Mouse (Mus musculus) heart, postnatal 0 days (tissue): Measurements from ENCODE around the gene Gpr155. TPM values are rescaled to one million over a fixed set of nuclear protein-coding genes. Genes with fewer than 3 reads are reported as not detected.

Experiments used
- ATAC-seq: fragments of 200-750 bp; cut with Nextera tagmentation; 2 replicates; pipeline ENCODE4 v1.8.0; 2017; ENCODE audit warnings: low read depth, moderate number of reproducible peaks, moderate library complexity; ENCODE audit not compliant: insufficient read depth
- DNase-seq: peaks from one replicate; pipeline ENCODE4 v3.0.0-alpha.2; 2016; ENCODE audit warnings: low spot score
- H3K27ac ChIP-seq: fragments of 300-500 bp; sonication (generic); 2 replicates; pipeline ENCODE4 v1.5.1; 2014; ENCODE audit warnings: low read depth, mild to moderate bottlenecking
- H3K27me3 ChIP-seq: fragments of 300-500 bp; sonication (generic); 2 replicates; pipeline ENCODE4 v1.6.1; 2014; ENCODE audit warnings: low read length, mixed read lengths; ENCODE audit not compliant: control insufficient read depth, insufficient read depth
- H3K36me3 ChIP-seq: fragments of 300-500 bp; sonication (generic); replicated peaks from 2 replicates; pipeline ENCODE4 v1.6.1; 2014; ENCODE audit warnings: low read length, mixed read lengths; ENCODE audit not compliant: control insufficient read depth, insufficient read depth
- H3K4me1 ChIP-seq: fragments of 300-500 bp; sonication (generic); 2 replicates; pipeline ENCODE4 v1.6.1; 2014; ENCODE audit warnings: antibody characterized with exemption; ENCODE audit not compliant: control insufficient read depth, insufficient read depth
- H3K4me2 ChIP-seq: fragments of 300-500 bp; sonication (generic); 2 replicates; pipeline ENCODE4 v1.6.1; 2014; ENCODE audit warnings: low read depth, mild to moderate bottlenecking, low read length, moderate library complexity
- H3K4me3 ChIP-seq: fragments of 300-500 bp; sonication (generic); 2 replicates; pipeline ENCODE4 v1.5.1; 2014; ENCODE audit warnings: low read depth, low read length
- H3K9ac ChIP-seq: fragments of 300-500 bp; sonication (generic); replicated peaks from 2 replicates; pipeline ENCODE4 v1.6.1; 2014; ENCODE audit warnings: low read depth, low read length, mixed read lengths
- H3K9me3 ChIP-seq: fragments of 300-500 bp; sonication (generic); replicated peaks from 2 replicates; pipeline ENCODE4 v1.6.1; 2016; ENCODE audit warnings: low read length; ENCODE audit not compliant: control insufficient read depth
- CTCF ChIP-seq: IDR thresholded peaks from 2 replicates; pipeline ENCODE4 v1.5.1; 2016; ENCODE audit warnings: antibody characterized with exemption, control low read depth, low read depth
- EP300 ChIP-seq: IDR thresholded peaks from 2 replicates; pipeline ENCODE4 v1.6.1; 2016; ENCODE audit warnings: antibody characterized with exemption, low read depth
- WGBS: fragments of 180-500 bp; shearing (Covaris S2); extraction: QIAGEN DNeasy Blood & Tissue Kit; methylation state at CpG from one replicate; pipeline ENCODE4 v1.1.7; 2014; 5-methylcytosine and 5-hydroxymethylcytosine counted together
- polyA plus RNA-seq: library from polyadenylated mRNA; unstranded; fragments of >200 nt; fragmentation: Nextera tagmentation; extraction: Ambion mirVana; gene quantifications from 2 replicates; pipeline ENCODE4 v1.2.1, GENCODE M21; 2015
- total RNA-seq: library from RNA; depleted of rRNA; stranded (reverse); fragments of >200 nt; gene quantifications from 2 replicates; pipeline ENCODE4 v1.2.3, GENCODE M21; 2014; ENCODE audit warnings: low replicate concordance

Gpr155 gene
- total and polyA plus RNA-seq, 2 experiments from 2014 or later: 8.5 to 11.3 TPM

- no peak overlapping the region for H3K4me2 ChIP-seq
- TF ChIP-seq EP300: no peak
- no peak for TF ChIP-seq CTCF
- H3K4me1 ChIP-seq: no peaks in the 10 kb centered on the region
- H3K9ac ChIP-seq: no peak overlapping the region
- no peaks in the 10 kb centered on the region for H3K9me3 ChIP-seq
- no peaks in the 10 kb centered on the region for H3K36me3 ChIP-seq
- no peak for ATAC-seq
- no peak overlapping the region for H3K4me3 ChIP-seq
- DNase-seq: no peak
- H3K27ac ChIP-seq: no peak overlapping the region
- no peaks in the 10 kb centered on the region for H3K27me3 ChIP-seq
- 81% methylated on average over 14 of the region's 14 CpGs for WGBS
These were observed 39.5 kb upstream of the Gpr155 start for GRCm38 (mm10) chr2:73425822-73426221.

GRCm38 (mm10) chr2:73419730-73420129 lies 33.4 kb upstream of the Gpr155 start:
- Histone ChIP-seq H3K4me1 (no peaks in the 10 kb centered on the region), H3K9me3 (no peaks in the 10 kb centered on the region), H3K4me2 (no peak overlapping the region), H3K27me3 (0 out of 2 replicates have a peak, but pooled peaks cover 4% of the 10 kb centered on the region), H3K9ac (no peak overlapping the region), H3K27ac (no peak overlapping the region), H3K4me3 (no peak overlapping the region), H3K36me3 (no peaks in the 10 kb centered on the region)
- DNase-seq (no peak), ATAC-seq (no peak)
- no peak for TF ChIP-seq EP300
- TF ChIP-seq CTCF: no peak
- WGBS: 68% methylated on average over 7 of the region's 7 CpGs

GRCm38 (mm10) chr2:73419285-73419684 lies 32.9 kb upstream of the Gpr155 start:
- no peaks in the 10 kb centered on the region for H3K36me3 ChIP-seq
- TF ChIP-seq EP300 (no peak), CTCF (peak; percentile 59)
- H3K9ac ChIP-seq: no peak overlapping the region
- no peaks in the 10 kb centered on the region for H3K9me3 ChIP-seq
- H3K4me3 ChIP-seq: no peak overlapping the region
- H3K4me1 ChIP-seq: no peaks in the 10 kb centered on the region
- DNase-seq (no peak), ATAC-seq (peak; percentile 67; the same call in 1 of the 2 replicates)
- 0 out of 2 replicates have a peak, but pooled peaks cover 4% of the 10 kb centered on the region for H3K27me3 ChIP-seq
- 26% methylated on average over 4 of the region's 4 CpGs for WGBS
- no peak overlapping the region for H3K4me2 ChIP-seq
- H3K27ac ChIP-seq: no peak overlapping the region

- TF ChIP-seq EP300 (no peak), CTCF (no peak)
- 18% methylated on average over 5 of the region's 5 CpGs for WGBS
These were observed 29.5 kb upstream of the Gpr155 start for GRCm38 (mm10) chr2:73415892-73416291.

GRCm38 (mm10) chr2:73410076-73410475 lies 23.7 kb upstream of the Gpr155 start:
- DNase-seq (no peak), ATAC-seq (no peak)
- Histone ChIP-seq H3K9ac (no peak overlapping the region), H3K4me2 (no peak overlapping the region), H3K4me3 (no peak overlapping the region), H3K4me1 (no peaks in the 10 kb centered on the region), H3K27me3 (no peaks in the 10 kb centered on the region), H3K36me3 (no peaks in the 10 kb centered on the region), H3K9me3 (no peaks in the 10 kb centered on the region), H3K27ac (no peak overlapping the region)
- no peak for TF ChIP-seq CTCF
- WGBS: 85% methylated on average over 8 of the region's 8 CpGs

More at GRCm38 (mm10) chr2:73415892-73416291, 29.5 kb upstream of the Gpr155 start:
- DNase-seq (no peak), ATAC-seq (no peak)
- no peak overlapping the region for H3K4me2 ChIP-seq
- H3K9ac ChIP-seq: no peak overlapping the region
- no peak overlapping the region for H3K27ac ChIP-seq
- 0 out of 2 replicates have a peak, but pooled peaks cover 4% of the 10 kb centered on the region for H3K27me3 ChIP-seq
- no peak overlapping the region for H3K4me3 ChIP-seq
- no peaks in the 10 kb centered on the region for H3K9me3 ChIP-seq
- H3K4me1 ChIP-seq: no peaks in the 10 kb centered on the region
- H3K36me3 ChIP-seq: no peaks in the 10 kb centered on the region

GRCm38 (mm10) chr2:73407662-73408061 lies 21.3 kb upstream of the Gpr155 start:
- H3K36me3 ChIP-seq: no peaks in the 10 kb centered on the region
- H3K4me1 ChIP-seq: no peaks in the 10 kb centered on the region
- H3K4me3 ChIP-seq: no peak overlapping the region
- no peak overlapping the region for H3K4me2 ChIP-seq
- TF ChIP-seq CTCF (no peak), EP300 (no peak)
- H3K27me3 ChIP-seq: no peaks in the 10 kb centered on the region
- H3K9ac ChIP-seq: no peak overlapping the region
- 66% methylated on average over 4 of the region's 4 CpGs for whole genome bisulfite sequencing
- no peak for DNase-seq
- H3K9me3 ChIP-seq: no peaks in the 10 kb centered on the region
- H3K27ac ChIP-seq: no peak overlapping the region
- ATAC-seq: no peak
